ENCODE assay signal across 8 mouse cellular contexts in genomic region chr19:12501370-12502347, GRCm38 (mm10). TPM values are rescaled to one million over a fixed set of nuclear protein-coding genes. Genes with fewer than 3 reads are reported as not detected.
DNase-seq lines count a peak whose midpoint lies in the region; ATAC-seq and TF ChIP-seq lines count a peak whose summit lies in the region.

Gene Dtx4 (minus strand): TSS chr19:12501454.

- H3K4me3 ChIP-seq in hindbrain, embryonic 14.5 days (replicated peaks; ENCODE audit: low read length): peak within 1 kb of the TSS; percentile 96

- peak; percentile 93 for ATAC-seq in Patski
- ATAC-seq in hindbrain, embryonic 14.5 days (ENCODE audit: low FRiP score): peak; percentile 91

- peak within 1 kb of the TSS; percentile 97 for H3K9ac ChIP-seq in hindbrain, embryonic 14.5 days

- under 1% methylated on average over 74 of the region's 80 CpGs for WGBS in hindbrain, embryonic 14.5 days

- in situ Hi-C loops in Patski (cut with MboI; ENCODE audit: low pct_unique_long_range_greater_than_20kb): loop anchor here (5.0 kb wide), 2 partner anchors 34 to 69 kb away; no protein-coding TSS in a partner anchor

- peak; percentile 95 for TF ChIP-seq CTCF in Patski (IDR thresholded peaks at IDR 0.05)

- peaks cover 23% of the 10 kb centered on the region for H3K4me1 ChIP-seq in hindbrain, embryonic 14.5 days (replicated peaks; ENCODE audit: control insufficient read depth, insufficient read depth, low read length)

- peak within 1 kb of the TSS; percentile 82 for H3K4me2 ChIP-seq in hindbrain, embryonic 14.5 days (replicated peaks)

- CTCF ChIA-PET in Patski (lab: Charles Lee): interaction anchor here (0.6 to 8.0 kb wide), 23 partner anchors 8 to 465 kb away, joined by 3 to 119 read pairs (median 6); no protein-coding TSS in a partner anchor

- peaks cover 7% of the 10 kb centered on the region; the same call in 1 of the 2 replicates for H3K36me3 ChIP-seq in hindbrain, embryonic 14.5 days (replicated peaks; ENCODE audit: control insufficient read depth, insufficient read depth)

- no peaks in the 10 kb centered on the region for H3K9me3 ChIP-seq in hindbrain, embryonic 14.5 days (ENCODE audit: control insufficient read depth, low read length)

- H3K27ac ChIP-seq in hindbrain, embryonic 14.5 days: peak within 1 kb of the TSS; percentile 97

- H3K27me3 ChIP-seq in Patski: no peaks in the 10 kb centered on the region
- H3K27me3 ChIP-seq in hindbrain, embryonic 14.5 days (ENCODE audit: control insufficient read depth, insufficient read depth, low read length): no peaks in the 10 kb centered on the region

- no peak for DNase-seq in Patski (ENCODE audit: low read depth, low spot score)
- peak; percentile 95 to 97 for DNase-seq in cerebellum, postnatal 14 days
- DNase-seq in frontal cortex, postnatal 25 days (ENCODE audit: low spot score in 2 of 2): peak; percentile 92
- peak; percentile 96 for DNase-seq in hindbrain, embryonic 14.5 days (ENCODE audit: low spot score)
- DNase-seq in layer of hippocampus, postnatal 36 days: peak; percentile 90
- peak; percentile 99 for DNase-seq in lung, postnatal 36 days
- DNase-seq in retina, postnatal 1 day: peak; percentile 97
- peak; percentile 89 to 93 for DNase-seq in urinary bladder, adult 18-20 months (ENCODE audit: low spot score in 2 of 2)

- POLR2A ChIA-PET in Patski (lab: Charles Lee): interaction anchor here (0.7 to 2.2 kb wide), 11 partner anchors 13 to 378 kb away, joined by 3 to 15 read pairs (median 5); no protein-coding TSS in a partner anchor

RNA-seq across cellular contexts. Expression of gene Dtx4, which starts in this region (rescaled TPM):
- polyA plus RNA-seq in Patski (2021): 36.4 TPM
- 44.1 and 50.6 TPM in 2 replicates for polyA plus RNA-seq in hindbrain, embryonic 14.5 days (2014; fragmentation: Nextera tagmentation; extraction: Ambion mirVana)
- 10 to 100 TPM; 33.6 to 36.6 TPM for total RNA-seq in layer of hippocampus, postnatal 36 days (2021)
